Mouse (Mus musculus): ENCODE measurements at regions not wholly inside any gene's neighbourhood (a gene's known extent, or its start where the extent isn't known, plus 50 kb on each side); places are given as distances from the start of the nearest gene placed in this dataset.
"Not testable (repeated sequence)": the region's sequence is repeated elsewhere in the genome, so short reads cannot be mapped to it uniquely, and the experiment has no call there.

- no peak for DNase-seq (ENCODE audit: low spot score in 2 of 2)
Measured at GRCm38 (mm10) chr7:73688451-73688850, 51.7 kb upstream of the Fam174b start.

GRCm38 (mm10) chr7:73686245-73686644, 53.9 kb upstream of the Fam174b start:
- not testable (repeated sequence) for DNase-seq (ENCODE audit: low spot score in 2 of 2)

GRCm38 (mm10) chr7:73682756-73683155, 57.3 kb upstream of the Fam174b start:
- no peak for DNase-seq (ENCODE audit: low spot score in 2 of 2)

DNA sequence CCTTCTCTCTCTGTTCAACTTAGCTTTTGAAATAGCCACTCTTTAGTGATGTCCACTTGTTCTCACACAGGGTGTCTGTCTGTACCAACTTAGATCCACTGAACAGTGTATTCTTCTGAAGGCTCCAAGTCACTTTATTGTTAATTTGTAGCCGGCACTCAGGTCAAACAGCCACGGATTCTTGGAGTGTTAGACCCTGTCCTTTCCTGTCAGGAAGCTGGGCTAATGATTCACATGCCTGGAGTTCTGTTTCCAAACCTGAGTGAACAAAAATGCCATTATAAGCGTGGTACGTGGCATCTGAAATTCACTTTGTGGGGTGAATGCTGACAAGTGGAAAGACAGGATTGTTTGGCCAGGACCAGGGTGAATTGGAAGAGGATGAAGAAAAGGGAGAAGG, 69.5 kb upstream of the Fam174b start:
- DNase-seq (ENCODE audit: low spot score in 2 of 2) = no peak

DNA sequence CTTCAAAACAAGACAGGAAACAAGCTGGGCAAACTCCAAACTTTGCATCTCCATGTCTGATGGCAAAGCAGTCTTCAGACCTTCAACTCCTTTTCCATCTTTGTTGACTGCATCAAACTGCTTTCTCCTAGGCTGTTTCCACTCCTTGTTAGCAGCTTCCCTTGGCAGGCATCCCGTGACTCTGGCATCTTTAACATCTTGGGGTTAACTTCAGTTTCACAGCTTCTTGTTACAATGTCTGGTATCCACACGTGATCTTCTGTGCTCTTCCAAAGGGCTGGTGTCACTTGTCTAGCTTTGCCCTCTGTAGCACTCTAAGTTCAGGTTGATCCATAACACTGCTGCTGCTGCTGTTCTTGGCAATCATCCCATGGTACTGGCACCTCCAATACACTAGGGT, 71.3 kb upstream of the Fam174b start:
- no peak for DNase-seq (ENCODE audit: low spot score in 2 of 2)

GRCm38 (mm10) chr7:73666921-73667675, 73.0 kb upstream of the Fam174b start:
- no peak for DNase-seq (ENCODE audit: low spot score in 2 of 2)

DNA sequence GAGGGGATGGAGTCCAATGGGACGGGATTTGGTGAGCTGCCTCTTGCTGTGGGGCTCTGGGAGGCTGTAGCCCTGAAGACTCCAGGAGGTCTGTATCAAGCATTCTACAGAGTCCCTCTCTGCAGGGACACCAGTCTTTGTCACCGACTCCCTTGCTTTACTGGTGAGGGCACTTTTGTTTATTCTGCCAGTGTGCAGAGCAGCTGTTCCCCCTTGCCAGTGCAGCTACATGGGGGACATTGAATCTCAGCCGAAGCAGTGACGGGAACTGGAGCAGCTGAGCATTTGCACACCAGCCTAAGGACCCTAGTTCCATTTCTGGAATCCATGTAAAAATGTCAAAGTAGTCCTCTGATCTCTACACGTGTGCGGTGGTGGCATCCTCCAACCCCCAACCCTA, 75.1 kb upstream of the Fam174b start:
- DNase-seq (ENCODE audit: low spot score in 2 of 2) = no peak

- DNase-seq (ENCODE audit: low spot score in 2 of 2) = no peak
Measured at GRCm38 (mm10) chr7:73662536-73662935, 77.6 kb upstream of the Fam174b start.

DNA sequence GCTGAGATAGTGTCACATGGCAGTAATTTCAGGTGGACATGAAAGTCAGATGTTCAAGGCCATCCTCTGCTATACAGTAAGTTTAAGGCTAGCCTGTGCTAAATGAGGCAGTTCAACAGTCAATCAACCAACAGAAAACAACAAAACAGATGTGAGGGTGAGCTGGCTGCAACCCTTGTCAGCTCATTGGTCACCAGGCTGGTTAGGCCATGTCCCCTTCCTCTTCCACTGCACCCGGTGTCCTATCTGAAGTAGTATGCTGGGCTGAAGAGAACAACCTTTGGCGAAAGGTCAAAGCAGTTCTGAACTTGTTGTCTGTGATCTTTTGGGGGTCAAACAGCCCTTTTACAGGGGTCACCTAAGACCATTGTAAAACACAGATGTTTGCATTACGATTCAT, 78.2 kb upstream of the Fam174b start:
- no peak for DNase-seq (ENCODE audit: low spot score in 2 of 2)

GRCm38 (mm10) chr7:73659551-73659950, 80.6 kb upstream of the Fam174b start:
- no peak for DNase-seq (ENCODE audit: low spot score in 2 of 2)

GRCm38 (mm10) chr7:73657283-73657682, 82.8 kb upstream of the Fam174b start:
- DNase-seq (ENCODE audit: low spot score in 2 of 2) = no peak

DNA sequence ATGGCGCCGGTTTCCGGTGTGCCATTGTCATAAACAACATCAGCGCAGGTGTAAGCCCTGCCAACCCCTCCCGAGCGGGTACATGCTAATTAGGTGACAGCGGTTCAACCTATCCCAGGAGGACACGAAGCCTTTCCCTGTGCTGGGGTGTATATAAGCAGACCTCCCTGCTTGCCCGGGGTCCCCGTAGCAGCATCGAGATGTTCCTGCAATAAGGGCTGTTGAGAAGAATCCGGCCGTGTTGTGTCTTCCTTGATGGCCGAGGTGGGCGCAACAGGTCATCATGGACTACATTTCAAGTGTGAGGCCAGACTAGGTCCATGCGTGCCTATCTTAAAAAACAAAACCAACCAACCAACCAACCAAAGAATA, 83.7 kb upstream of the Fam174b start:
- DNase-seq (ENCODE audit: low spot score in 2 of 2) = not testable (repeated sequence)

- peak; percentile 25 to 43 for DNase-seq (ENCODE audit: low spot score in 2 of 2)
Measured at GRCm38 (mm10) chr7:73655787-73656423, 84.2 kb upstream of the Fam174b start.

- DNase-seq (ENCODE audit: low spot score in 2 of 2) = peak; percentile 27
Measured at GRCm38 (mm10) chr7:73654193-73654871, 85.8 kb upstream of the Fam174b start.

GRCm38 (mm10) chr7:73650909-73651308, 89.2 kb upstream of the Fam174b start:
- DNase-seq (ENCODE audit: low spot score in 2 of 2) = no peak

GRCm38 (mm10) chr7:73648010-73648409, 92.1 kb upstream of the Fam174b start:
- peak; percentile 80 to 85 for DNase-seq (ENCODE audit: low spot score in 2 of 2)

- no peak for DNase-seq (ENCODE audit: low spot score in 2 of 2)
Measured at GRCm38 (mm10) chr7:73647140-73647539, 93.0 kb upstream of the Fam174b start.

- DNase-seq (ENCODE audit: low spot score in 2 of 2) = no peak
Measured at GRCm38 (mm10) chr7:73646711-73647110, 93.4 kb upstream of the Fam174b start.

- no peak for DNase-seq (ENCODE audit: low spot score in 2 of 2)
Measured at GRCm38 (mm10) chr7:73644362-73644904, 95.7 kb upstream of the Fam174b start.

- no peak for DNase-seq (ENCODE audit: low spot score in 2 of 2)
Measured at GRCm38 (mm10) chr7:73643993-73644335, 96.1 kb upstream of the Fam174b start.

DNA sequence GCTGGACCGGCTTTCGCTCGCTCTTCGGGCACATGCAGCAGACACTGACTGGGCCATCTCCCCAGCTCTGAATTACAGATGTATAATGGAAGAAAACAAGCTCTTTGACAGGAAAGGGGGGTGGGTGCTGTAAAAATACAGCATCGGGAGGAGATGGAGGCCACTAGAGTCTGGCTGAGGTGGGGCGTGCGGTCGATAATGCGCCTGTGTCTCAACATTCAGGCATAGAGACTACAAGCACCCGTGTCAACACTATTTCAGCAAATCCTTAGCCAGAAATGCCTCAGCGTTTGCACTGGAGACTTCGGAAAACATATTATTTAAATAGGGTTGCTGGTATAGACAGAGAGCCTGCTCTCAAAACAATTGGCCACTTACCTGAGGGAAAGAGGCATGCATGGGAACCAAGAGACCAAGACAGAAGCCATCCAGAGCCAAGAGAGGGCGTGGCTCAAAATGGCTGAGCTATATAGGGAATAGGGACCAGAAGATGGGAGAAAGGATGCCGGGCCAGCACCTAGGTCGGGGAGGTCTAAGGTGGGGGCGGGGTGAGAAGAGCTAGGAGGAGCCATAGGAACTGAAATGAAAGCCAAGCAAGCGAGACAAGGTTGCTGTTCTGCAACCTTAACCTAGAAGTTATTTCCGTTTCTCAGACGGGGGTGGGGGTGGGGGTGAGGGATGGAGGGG, 96.7 kb upstream of the Fam174b start:
- DNase-seq (ENCODE audit: low spot score in 2 of 2) = peak in 1 of 2 experiments; percentile 24

DNA sequence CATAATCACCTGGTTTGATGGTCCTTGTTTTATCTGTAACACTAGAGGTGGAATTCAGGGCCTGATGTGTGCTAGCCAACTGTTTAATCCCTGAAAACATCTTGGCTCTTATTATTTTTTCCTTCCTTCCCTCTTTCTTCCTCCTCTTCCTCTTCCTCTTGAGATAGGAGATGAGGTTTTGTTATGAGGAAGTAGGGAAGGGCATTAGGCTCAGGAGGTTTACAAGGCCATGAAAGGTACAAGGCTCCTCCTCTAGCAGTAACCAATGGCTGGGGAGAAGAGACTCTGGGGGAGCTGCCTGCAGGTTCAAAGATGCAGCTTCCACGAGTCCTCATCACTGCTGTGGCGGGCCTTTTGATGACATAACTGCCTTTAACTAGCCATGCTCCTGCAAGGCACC, 98.6 kb upstream of the Chd2 start:
- no peak for DNase-seq (ENCODE audit: low spot score in 2 of 2)

All from natural killer cell, adult 2 months (primary cell).